8 mouse cellular contexts compared by ENCODE assay signal in genomic region chr5:32133549-32134004, GRCm38 (mm10). TPM values are rescaled to one million over a fixed set of nuclear protein-coding genes. Genes with fewer than 3 reads are reported as not detected.
DNase-seq lines count a peak whose midpoint lies in the region; ATAC-seq and TF ChIP-seq lines count a peak whose summit lies in the region.

No protein-coding gene starts in this region.

- DNase-seq in MN1 (ENCODE audit: low spot score) = peak; percentile 92
- peak; percentile 79 to 82 for DNase-seq in cerebellum, postnatal 25 days
- DNase-seq in gastrocnemius, adult 2 months = peak; percentile 92
- peak; percentile 46 for DNase-seq in hindbrain, postnatal 0 days (ENCODE audit: low spot score)
- DNase-seq in left cerebral cortex, adult 18-20 months (ENCODE audit: low spot score in 2 of 2) = peak; percentile 71 to 78
- DNase-seq in lung, postnatal 36 days = peak; percentile 89
- DNase-seq in right cerebral cortex, adult 18-20 months = peak; percentile 86

- peak overlapping the region; percentile 97 for H3K4me2 ChIP-seq in hindbrain, postnatal 0 days (ENCODE audit: low read depth, low read length)

- H3K4me1 ChIP-seq in hindbrain, postnatal 0 days (ENCODE audit: insufficient read depth, low read length) = peaks cover 3% of the 10 kb centered on the region; the same call in 1 of the 2 replicates

- intact Hi-C loops in gastrocnemius, adult 2 months (cut with DNase I) = loop anchor here (2.0 to 5.0 kb wide), 3 partner anchors 29 to 66 kb away; no protein-coding TSS in a partner anchor

- peak overlapping the region; percentile 57 for H3K9ac ChIP-seq in hindbrain, postnatal 0 days (replicated peaks; ENCODE audit: low read length)

- WGBS in hindbrain, postnatal 0 days = under 1% methylated on average over 20 of the region's 20 CpGs

- peak overlapping the region; percentile 99 for H3K27ac ChIP-seq in gastrocnemius, adult 2 months
- peak overlapping the region; percentile 75 for H3K27ac ChIP-seq in hindbrain, postnatal 0 days

- no peaks in the 10 kb centered on the region for H3K36me3 ChIP-seq in hindbrain, postnatal 0 days (ENCODE audit: insufficient read depth, low read length)

- peak overlapping the region; percentile 90 for H3K4me3 ChIP-seq in gastrocnemius, adult 2 months
- peak overlapping the region; percentile 63 for H3K4me3 ChIP-seq in hindbrain, postnatal 0 days (ENCODE audit: low read length)

- peaks cover 11% of the 10 kb centered on the region; the same call in 1 of the 2 replicates for H3K27me3 ChIP-seq in hindbrain, postnatal 0 days (ENCODE audit: insufficient read depth, low read length)

- ATAC-seq in hindbrain, postnatal 0 days = no peak
- ATAC-seq in activated CD4-positive, CD25-positive, alpha-beta regulatory T cell, adult 4 months = no peak

- no peaks in the 10 kb centered on the region for H3K9me3 ChIP-seq in hindbrain, postnatal 0 days (ENCODE audit: low read length)

- TF ChIP-seq CTCF in gastrocnemius, adult 2 months (IDR thresholded peaks at IDR 0.05) = no peak
- no peak for TF ChIP-seq CTCF in hindbrain, postnatal 0 days (IDR thresholded peaks at IDR 0.05; ENCODE audit: low read depth)

RNA-seq across cellular contexts. Expression of gene Fosl2, which starts 2.0 kb away (rescaled TPM):
- 10 to 100 TPM; 12.8 to 14.9 TPM for total RNA-seq in gastrocnemius, adult 2 months (2021)
- 5.6 and 7.8 TPM in 2 replicates for total RNA-seq in hindbrain, postnatal 0 days (2014; rRNA removed)
- 0.59 and 0.64 TPM in 2 replicates for polyA plus RNA-seq in hindbrain, postnatal 0 days (2015; fragmentation: Nextera tagmentation; extraction: Ambion mirVana)
- 10 to 100 TPM; 42.4 to 87.8 TPM for total RNA-seq in left cerebral cortex, adult 18-20 months (2021)
- 1 to 10 TPM in 1 of 2 experiments, under 1 TPM in 1; 0.66 to 1.2 TPM for polyA plus RNA-seq in activated CD4-positive, CD25-positive, alpha-beta regulatory T cell, adult 4 months (2017; shearing (Covaris generic))
